Mouse (Mus musculus) embryonic fibroblast, embryonic 13.5 days (primary cell): ENCODE measurements around the gene Samd8. TPM values are rescaled to one million over a fixed set of nuclear protein-coding genes. Genes with fewer than 3 reads are reported as not detected.
A peak's percentile ranks its signal among the peaks of the same experiment; 100 is the strongest.

Source experiments
- H3K27ac ChIP-seq: 2 replicates; pipeline ENCODE4 v1.5.1; 2012; ENCODE audit warnings: low read length, control low read depth, inconsistent platforms; ENCODE audit not compliant: insufficient read depth
- H3K4me1 ChIP-seq: 2 replicates; pipeline ENCODE4 v1.6.1; 2011; ENCODE audit warnings: low read length; ENCODE audit not compliant: control insufficient read depth, insufficient read depth
- H3K4me3 ChIP-seq: 2 replicates; pipeline ENCODE4 v1.5.1; 2011; ENCODE audit warnings: mild to moderate bottlenecking, control low read depth, low read length; ENCODE audit not compliant: insufficient read depth
- CTCF ChIP-seq: IDR thresholded peaks from 2 replicates; pipeline ENCODE4 v1.5.1; 2011; ENCODE audit warnings: mild to moderate bottlenecking, control low read depth, low read length, moderate library complexity, borderline replicate concordance; ENCODE audit not compliant: insufficient read depth
- POLR2A ChIP-seq: IDR thresholded peaks from 2 replicates; pipeline ENCODE4 v1.6.1; 2011; ENCODE audit warnings: low read depth, mild to moderate bottlenecking, control low read depth, low read length, moderate library complexity
- polyA plus RNA-seq: library from polyadenylated mRNA; stranded (reverse); fragments of >200 nt; gene quantifications from 2 replicates; pipeline ENCODE4 v1.2.4, GENCODE M21; 2011; ENCODE audit warnings: low read depth; ENCODE audit not compliant: missing spikeins, insufficient read length

Gene Samd8
- 31.5 and 32.2 TPM in 2 replicates for polyA plus RNA-seq

GRCm38 (mm10) chr14:21750008-21750880, at the start of gene Samd8:
Samd8 (plus strand) TSS chr14:21750531.
- Histone ChIP-seq H3K27ac (peak within 1 kb of the TSS; percentile 34), H3K4me3 (peak within 1 kb of the TSS; percentile 77), H3K4me1 (no peaks in the 10 kb centered on the region)
- TF ChIP-seq POLR2A (peak; percentile 73), CTCF (no peak)

- H3K27ac ChIP-seq: no peak overlapping the region
- no peak overlapping the region for H3K4me3 ChIP-seq
- TF ChIP-seq POLR2A: no peak
- no peak for TF ChIP-seq CTCF
- H3K4me1 ChIP-seq: no peaks in the 10 kb centered on the region
These were observed 47.6 kb upstream of the Samd8 start for GRCm38 (mm10) chr14:21702691-21703090.

- TF ChIP-seq POLR2A (no peak), CTCF (no peak)
- Histone ChIP-seq H3K27ac (no peak overlapping the region), H3K4me3 (no peak overlapping the region)
These were observed 47.1 kb upstream of the Samd8 start for GRCm38 (mm10) chr14:21703255-21703654.

DNA sequence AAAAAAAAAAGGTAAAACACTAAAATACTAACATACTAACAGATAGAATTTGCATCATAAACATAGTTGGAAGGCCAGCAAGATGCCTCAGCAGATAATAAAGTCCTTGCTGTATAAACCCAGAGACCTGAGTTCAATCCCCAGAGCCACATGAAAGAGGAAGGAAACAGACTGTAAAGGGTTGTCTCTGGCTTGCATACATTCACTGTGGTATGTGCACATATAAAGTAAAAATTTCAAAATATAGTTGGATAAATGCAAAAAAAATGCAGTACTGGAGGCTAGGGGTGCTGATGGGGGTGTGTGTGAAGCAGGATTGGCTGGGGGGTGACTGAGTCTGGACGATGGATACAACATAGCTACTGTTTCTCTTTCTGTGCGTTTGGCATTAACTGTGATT, 44.9 kb upstream of the Samd8 start:
- no peaks in the 10 kb centered on the region for H3K4me1 ChIP-seq
- no peak for TF ChIP-seq POLR2A
- TF ChIP-seq CTCF: no peak
- no peak overlapping the region for H3K27ac ChIP-seq
- H3K4me3 ChIP-seq: no peak overlapping the region

More at GRCm38 (mm10) chr14:21703255-21703654, 47.1 kb upstream of the Samd8 start:
- no peaks in the 10 kb centered on the region for H3K4me1 ChIP-seq

GRCm38 (mm10) chr14:21706759-21707571, 43.4 kb upstream of the Samd8 start:
- Histone ChIP-seq H3K27ac (peak overlapping the region; percentile 75), H3K4me3 (no peak overlapping the region), H3K4me1 (no peaks in the 10 kb centered on the region)
- no peak for TF ChIP-seq POLR2A
- no peak for TF ChIP-seq CTCF

- Histone ChIP-seq H3K4me3 (no peak overlapping the region), H3K27ac (no peak overlapping the region), H3K4me1 (no peaks in the 10 kb centered on the region)
- TF ChIP-seq CTCF (no peak), POLR2A (no peak)
These were observed 40.8 kb upstream of the Samd8 start for GRCm38 (mm10) chr14:21709545-21709944.

- Histone ChIP-seq H3K4me1 (no peaks in the 10 kb centered on the region), H3K27ac (no peak overlapping the region), H3K4me3 (no peak overlapping the region)
- TF ChIP-seq POLR2A: no peak
- TF ChIP-seq CTCF: no peak
These were observed 39.1 kb upstream of the Samd8 start for GRCm38 (mm10) chr14:21711231-21711630.

DNA sequence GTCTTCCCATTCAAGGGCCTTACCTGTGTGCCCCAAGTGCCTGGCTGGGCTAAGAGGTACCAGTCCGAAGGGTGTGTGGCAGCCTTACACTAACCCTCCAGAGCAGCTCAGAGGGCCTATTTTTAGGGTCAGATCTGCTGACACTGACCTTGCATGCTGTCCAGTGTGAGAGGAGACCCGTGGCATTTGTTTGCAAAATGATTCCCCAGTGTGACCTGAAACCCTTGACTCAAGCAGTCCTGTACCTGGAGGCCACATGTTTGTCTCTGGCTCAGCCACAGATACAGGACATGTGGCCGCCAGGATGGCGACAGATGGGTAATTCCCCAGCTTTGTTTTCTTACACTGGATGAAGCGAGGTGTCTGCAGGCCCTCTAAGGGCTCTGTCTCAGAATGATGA, 35.8 kb upstream of the Samd8 start, which contains the start of gene Dupd1:
TSS of gene Dupd1 (minus strand) at position 91 of the 400 bp plus-strand sequence.
- TF ChIP-seq POLR2A (no peak), CTCF (no peak)
- Histone ChIP-seq H3K4me3 (no peak within 1 kb of the TSS), H3K4me1 (no peaks in the 10 kb centered on the region), H3K27ac (no peak within 1 kb of the TSS)

- no peak for TF ChIP-seq CTCF
- TF ChIP-seq POLR2A: no peak
- Histone ChIP-seq H3K27ac (no peak overlapping the region), H3K4me3 (no peak overlapping the region), H3K4me1 (peaks cover 4% of the 10 kb centered on the region; the same call in 1 of the 2 replicates)
These were observed 30.5 kb upstream of the Samd8 start for GRCm38 (mm10) chr14:21719646-21720383.
